Mouse (Mus musculus) Patski (cell line): ENCODE measurements around the gene Orai1. TPM values are rescaled to one million over a fixed set of nuclear protein-coding genes. Genes with fewer than 3 reads are reported as not detected.

Experiments
- ATAC-seq: fragments of 100-300 bp; one replicate; pipeline ENCODE4 v1.8.0; 2021
- CTCF ChIA-PET: fragments of 350-600 bp; sonication (Branson Sonifier 250); formaldehyde crosslinking; loops from one replicate; lab custom pipeline; 2022; ENCODE audit warnings: inconsistent platforms; lab: Charles Lee
- POLR2A ChIA-PET: fragments of 350-600 bp; sonication (Branson Sonifier 250); formaldehyde crosslinking; loops from one replicate; lab custom pipeline; 2022; ENCODE audit warnings: antibody characterized with exemption, inconsistent platforms; lab: Charles Lee
- DNase-seq: peaks from one replicate; pipeline ENCODE4 v3.0.0-alpha.2; 2011; ENCODE audit warnings: low read depth, low spot score
- H3K27me3 ChIP-seq: fragments of 371-371 bp; one replicate; pipeline ENCODE4 v1.5.1; 2021
- CTCF ChIP-seq: fragments of 100-300 bp; IDR thresholded peaks from one replicate; pipeline ENCODE4 v1.5.1; 2021
- in situ Hi-C: fragments of 300-500 bp; cut with MboI; formaldehyde crosslinking; loops from 3 replicates; pipeline ENCODE4 v1.11.1; 2018; ENCODE audit warnings: low pct_unique_long_range_greater_than_20kb, mixed read lengths
- polyA plus RNA-seq: library from polyadenylated mRNA; unstranded; gene quantifications from one replicate; pipeline ENCODE4 v1.2.3, GENCODE M21; 2021

Gene Orai1
- polyA plus RNA-seq, 1 experiment from 2014 or later: 20.5 TPM

- ChIA-PET CTCF (interaction anchor here (3.0 kb wide), 1 partner anchor 17 kb away, joined by 6 read pairs; no protein-coding TSS in a partner anchor), POLR2A (interaction anchor here (2.7 kb wide), 1 partner anchor 11 kb away, joined by 15 read pairs; the partner anchor contains the start of gene Orai1)
- no peaks in the 10 kb centered on the region for H3K27me3 ChIP-seq
- no peak for DNase-seq
- in situ Hi-C loops: no loop called here
- no peak for TF ChIP-seq CTCF
- no peak for ATAC-seq
Measured at GRCm38 (mm10) chr5:123026414-123026813, 11.5 kb downstream of the Orai1 start.

- TF ChIP-seq CTCF: no peak
- ChIA-PET POLR2A (no interaction called here), CTCF (interaction anchor here (1.5 kb wide), 1 partner anchor 16 kb away, joined by 4 read pairs; no protein-coding TSS in a partner anchor)
- ATAC-seq (no peak), DNase-seq (no peak)
- in situ Hi-C loops: no loop called here
- no peaks in the 10 kb centered on the region for H3K27me3 ChIP-seq
Measured at GRCm38 (mm10) chr5:123027436-123027835, 12.6 kb downstream of the Orai1 start.

- ChIA-PET CTCF (no interaction called here), POLR2A (no interaction called here)
- no peak for ATAC-seq
- in situ Hi-C loops: no loop called here
- no peak for TF ChIP-seq CTCF
- no peak for DNase-seq
- H3K27me3 ChIP-seq: no peaks in the 10 kb centered on the region
Measured at GRCm38 (mm10) chr5:123029729-123030128, 14.9 kb downstream of the Orai1 start.

GRCm38 (mm10) chr5:123031312-123031711, 16.4 kb downstream of the Orai1 start:
- in situ Hi-C loops: no loop called here
- ATAC-seq: no peak
- no peak for TF ChIP-seq CTCF
- DNase-seq: no peak
- CTCF ChIA-PET: no interaction called here
- POLR2A ChIA-PET: no interaction called here
- H3K27me3 ChIP-seq: no peaks in the 10 kb centered on the region

GRCm38 (mm10) chr5:123033646-123034160, 18.8 kb downstream of the Orai1 start:
- in situ Hi-C loops: no loop called here
- no peaks in the 10 kb centered on the region for H3K27me3 ChIP-seq
- ChIA-PET CTCF (no interaction called here), POLR2A (interaction anchor here (1.2 kb wide), 1 partner anchor 11 kb away, joined by 3 read pairs; no protein-coding TSS in a partner anchor)
- TF ChIP-seq CTCF: no peak
- DNase-seq (no peak), ATAC-seq (no peak)

GRCm38 (mm10) chr5:123035089-123035488, 20.2 kb downstream of the Orai1 start:
- in situ Hi-C loops: no loop called here
- ATAC-seq: no peak

GRCm38 (mm10) chr5:123035564-123035963, 20.7 kb downstream of the Orai1 start:
- DNase-seq (no peak), ATAC-seq (no peak)
- no peaks in the 10 kb centered on the region for H3K27me3 ChIP-seq
- ChIA-PET POLR2A (interaction anchor here (1.0 kb wide), 1 partner anchor 245 kb away, joined by 7 read pairs; no protein-coding TSS in a partner anchor), CTCF (interaction anchor here (1.0 kb wide), 2 partner anchors 14 to 190 kb away, joined by 3 read pairs; no protein-coding TSS in a partner anchor)
- in situ Hi-C loops: no loop called here
- no peak for TF ChIP-seq CTCF

More at GRCm38 (mm10) chr5:123035089-123035488, 20.2 kb downstream of the Orai1 start:
- ChIA-PET POLR2A (no interaction called here), CTCF (interaction anchor here (1.0 kb wide), 1 partner anchor 189 kb away, joined by 3 read pairs; no protein-coding TSS in a partner anchor)
- no peak for DNase-seq
- no peaks in the 10 kb centered on the region for H3K27me3 ChIP-seq
- TF ChIP-seq CTCF: no peak

GRCm38 (mm10) chr5:123038115-123038514, 23.2 kb downstream of the Orai1 start:
- ATAC-seq (no peak), DNase-seq (no peak)
- ChIA-PET CTCF (no interaction called here), POLR2A (no interaction called here)
- TF ChIP-seq CTCF: no peak
- in situ Hi-C loops: no loop called here
- no peaks in the 10 kb centered on the region for H3K27me3 ChIP-seq

GRCm38 (mm10) chr5:123039120-123039752, 24.4 kb downstream of the Orai1 start:
- no peaks in the 10 kb centered on the region for H3K27me3 ChIP-seq
- TF ChIP-seq CTCF: no peak
- POLR2A ChIA-PET: interaction anchor here (1.8 kb wide), 1 partner anchor 23 kb away, joined by 5 read pairs; no protein-coding TSS in a partner anchor
- DNase-seq (no peak), ATAC-seq (no peak)
- CTCF ChIA-PET: interaction anchor here (1.4 to 1.5 kb wide), 2 partner anchors 11 to 14 kb away, joined by 4 read pairs; no protein-coding TSS in a partner anchor
- in situ Hi-C loops: no loop called here

GRCm38 (mm10) chr5:123040796-123041195, 25.9 kb downstream of the Orai1 start:
- ChIA-PET POLR2A (no interaction called here), CTCF (interaction anchor here (1.4 kb wide), 1 partner anchor 15 kb away, joined by 4 read pairs; no protein-coding TSS in a partner anchor)
- in situ Hi-C loops: no loop called here
- DNase-seq: no peak
- H3K27me3 ChIP-seq: no peaks in the 10 kb centered on the region
- no peak for TF ChIP-seq CTCF
- no peak for ATAC-seq

- no peak for DNase-seq
- ChIA-PET CTCF (interaction anchor here (0.8 to 4.7 kb wide), 7 partner anchors 12 to 148 kb away, joined by 3 to 32 read pairs (median 3); no protein-coding TSS in a partner anchor), POLR2A (no interaction called here)
- in situ Hi-C loops: no loop called here
- TF ChIP-seq CTCF: peak; percentile 74
- H3K27me3 ChIP-seq: no peaks in the 10 kb centered on the region
- ATAC-seq: no peak
Measured at GRCm38 (mm10) chr5:123043856-123044255, 29.0 kb downstream of the Orai1 start.
